Mouse (Mus musculus) mouse embryonic stem cell (cell line): ENCODE data around the gene Fndc3b.

Source experiments
- in situ Hi-C, 2 experiments: fragments of 300-500 bp; cut with MboI; formaldehyde crosslinking; loops; 1 replicate in 1 of 2; 3 replicates in 1 of 2; pipeline ENCODE4 v1.14.3; 2019 to 2020; ENCODE audit warnings: low sequenced_read_pairs in 2 of 2, low pct_unique_long_range_greater_than_20kb in 1 of 2, mixed read lengths in 1 of 2; ENCODE audit not compliant: unreplicated experiment in 1 of 2

Fndc3b gene

GRCm38 (mm10) chr3:27466297-27466901, 244.7 kb downstream of the Fndc3b start:
- in situ Hi-C loops: no loop called here

DNA sequence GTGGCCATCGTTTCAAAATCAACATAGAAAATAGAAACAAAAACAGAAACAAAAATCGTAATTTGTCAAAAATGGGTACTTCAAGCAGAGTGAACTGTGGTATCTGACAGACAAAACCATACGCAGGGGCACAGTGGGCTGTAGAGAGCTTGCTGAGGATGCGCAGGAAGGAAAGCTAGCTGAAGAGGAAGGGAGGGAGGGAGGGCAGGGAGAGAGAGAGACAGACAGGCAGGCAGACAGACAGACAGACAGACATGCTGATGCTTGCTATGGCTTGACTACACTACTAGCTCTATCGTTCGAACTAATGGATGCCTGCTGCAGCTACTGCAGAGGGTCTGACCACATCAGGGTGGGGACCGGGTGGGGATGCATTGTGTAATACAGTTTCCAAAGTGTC, 247.7 kb downstream of the Fndc3b start:
- in situ Hi-C loops: no loop called here

- in situ Hi-C loops: no loop called here
Measured at GRCm38 (mm10) chr3:27462934-27463333, 248.2 kb downstream of the Fndc3b start.

DNA sequence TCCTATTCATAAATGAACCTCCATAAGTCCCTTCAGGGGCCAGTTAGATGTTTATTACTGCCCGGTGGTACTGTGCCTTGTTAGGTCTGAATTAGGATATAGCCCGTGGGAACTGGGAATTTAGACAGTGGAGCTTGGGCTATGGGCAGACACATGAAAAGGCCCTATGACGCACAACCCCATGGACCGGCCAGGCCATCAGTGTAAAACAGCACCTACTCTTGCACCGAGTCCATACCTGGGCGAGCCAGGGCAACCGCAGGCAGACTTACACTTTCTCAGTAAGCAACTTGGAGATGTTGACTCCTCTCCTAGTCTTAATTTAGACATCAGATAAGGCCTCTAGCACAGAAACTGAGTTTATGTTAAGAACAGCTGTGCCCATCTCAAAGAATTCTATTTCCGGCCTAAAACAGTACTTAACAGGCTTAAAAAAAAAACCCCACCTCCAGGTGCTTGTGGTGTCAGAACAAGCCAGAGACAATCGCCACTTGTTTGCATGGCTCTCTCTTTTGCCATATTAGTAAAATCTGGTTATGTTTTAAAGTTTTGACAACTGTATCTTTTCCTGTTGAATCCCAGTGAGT, 248.7 kb downstream of the Fndc3b start:
- in situ Hi-C loops: no loop called here

DNA sequence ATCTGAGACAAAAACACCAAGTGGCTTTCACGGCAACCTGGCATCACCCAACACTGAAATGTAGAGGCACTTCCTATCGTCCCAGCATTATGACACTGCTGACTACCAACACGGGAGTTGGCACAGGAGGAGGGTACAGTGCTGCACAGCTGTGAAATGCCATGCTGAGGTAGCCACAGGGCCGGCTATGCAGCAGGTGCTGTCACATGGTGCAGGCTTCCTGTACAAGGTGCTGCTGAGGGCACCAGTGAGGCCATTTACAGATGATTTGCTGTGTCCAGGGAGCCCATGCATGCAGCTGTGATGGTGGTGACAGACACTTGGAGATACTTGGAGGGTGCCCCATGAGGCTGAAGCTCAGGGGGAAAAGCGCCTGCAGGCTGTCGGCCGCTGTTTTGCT, 249.2 kb downstream of the Fndc3b start:
- in situ Hi-C loops: no loop called here

DNA sequence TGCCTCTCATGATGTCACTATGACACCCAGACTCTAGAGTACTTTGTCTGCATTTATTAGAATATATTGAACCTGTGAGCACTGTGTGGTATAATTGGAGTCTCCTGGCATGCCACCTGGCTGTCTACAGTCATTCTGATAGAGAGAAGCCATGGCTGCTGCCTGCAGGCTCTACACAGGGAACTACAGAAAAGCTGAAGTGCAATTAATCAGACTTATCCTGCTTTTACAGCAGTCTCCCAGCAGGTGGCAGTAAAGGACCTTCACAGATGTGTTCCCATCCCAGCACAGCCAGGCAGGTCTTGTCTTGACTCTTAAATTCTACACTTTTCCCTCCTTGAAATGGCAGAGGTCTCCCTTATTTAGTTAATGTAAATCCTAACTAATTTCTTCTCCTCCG, 250.1 kb downstream of the Fndc3b start:
- in situ Hi-C loops: no loop called here

- in situ Hi-C loops: no loop called here
Measured at GRCm38 (mm10) chr3:27458416-27458815, 252.7 kb downstream of the Fndc3b start.

- in situ Hi-C loops: no loop called here
Measured at GRCm38 (mm10) chr3:27456514-27456913, 254.6 kb downstream of the Fndc3b start.

DNA sequence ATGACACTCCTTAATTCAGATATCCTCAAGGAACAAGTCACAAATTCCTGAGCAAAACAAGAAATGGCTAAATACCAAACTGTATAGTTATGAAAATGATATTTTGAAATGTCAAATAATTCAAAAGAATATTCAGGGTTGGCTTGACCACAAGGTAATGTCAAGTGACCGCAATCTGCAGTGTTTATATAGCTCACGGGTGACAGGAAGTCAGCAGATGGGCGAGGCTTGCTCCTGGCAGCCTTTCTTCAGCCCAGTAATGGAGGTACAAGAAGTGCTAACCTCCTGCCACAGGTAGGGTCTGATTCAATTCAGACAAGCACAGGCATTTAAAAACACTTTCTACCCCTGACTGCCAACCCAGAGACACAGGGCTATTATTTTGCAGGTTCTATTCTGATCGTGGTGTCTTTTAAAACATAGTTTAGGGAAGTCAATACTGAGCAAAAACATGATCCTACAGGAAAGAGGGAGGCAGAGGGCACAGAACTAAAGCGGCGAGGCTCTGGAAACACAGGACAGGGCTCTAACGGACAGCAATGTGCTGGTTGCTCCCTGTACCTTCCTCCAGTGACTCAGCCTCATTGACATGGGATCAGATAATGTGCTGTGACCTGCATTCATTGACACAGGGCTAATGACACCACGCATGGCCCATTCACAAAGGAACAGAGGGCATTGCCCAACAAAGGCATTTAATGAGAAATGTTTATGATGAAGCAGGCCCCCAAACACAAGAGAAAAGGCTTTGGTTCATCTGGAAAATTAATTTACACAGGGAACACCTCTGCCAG, 256.5 kb downstream of the Fndc3b start:
- in situ Hi-C loops: no loop called here

- in situ Hi-C loops: no loop called here
Measured at GRCm38 (mm10) chr3:27453453-27454098, 257.5 kb downstream of the Fndc3b start.

DNA sequence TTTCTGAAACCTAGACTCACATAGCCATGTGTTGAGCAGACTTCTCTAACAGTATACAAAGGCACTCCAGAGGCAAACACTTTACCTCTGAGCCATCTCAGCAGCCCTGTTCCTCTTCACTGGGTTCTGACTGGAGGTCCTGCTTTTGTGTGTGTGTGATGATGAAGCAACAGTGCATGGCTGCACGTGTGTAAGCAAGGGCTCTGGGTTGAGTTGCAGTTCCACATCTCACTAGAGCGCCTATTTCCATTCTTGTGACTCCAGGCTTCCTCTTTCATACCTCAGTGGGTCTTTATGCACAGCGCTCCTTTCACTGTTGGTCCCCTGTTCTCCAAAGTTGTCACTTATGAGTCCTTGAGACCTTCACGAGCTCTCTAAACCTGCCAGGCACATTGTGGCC, 261.7 kb downstream of the Fndc3b start:
- in situ Hi-C loops: no loop called here

- in situ Hi-C loops: no loop called here
Measured at GRCm38 (mm10) chr3:27448367-27448766, 262.7 kb downstream of the Fndc3b start.

- in situ Hi-C loops: no loop called here
Measured at GRCm38 (mm10) chr3:27439704-27440103, 271.4 kb downstream of the Fndc3b start.

GRCm38 (mm10) chr3:27435096-27435620, 275.9 kb downstream of the Fndc3b start:
- in situ Hi-C loops: no loop called here

GRCm38 (mm10) chr3:27432981-27433380, 278.1 kb downstream of the Fndc3b start:
- in situ Hi-C loops: no loop called here

DNA sequence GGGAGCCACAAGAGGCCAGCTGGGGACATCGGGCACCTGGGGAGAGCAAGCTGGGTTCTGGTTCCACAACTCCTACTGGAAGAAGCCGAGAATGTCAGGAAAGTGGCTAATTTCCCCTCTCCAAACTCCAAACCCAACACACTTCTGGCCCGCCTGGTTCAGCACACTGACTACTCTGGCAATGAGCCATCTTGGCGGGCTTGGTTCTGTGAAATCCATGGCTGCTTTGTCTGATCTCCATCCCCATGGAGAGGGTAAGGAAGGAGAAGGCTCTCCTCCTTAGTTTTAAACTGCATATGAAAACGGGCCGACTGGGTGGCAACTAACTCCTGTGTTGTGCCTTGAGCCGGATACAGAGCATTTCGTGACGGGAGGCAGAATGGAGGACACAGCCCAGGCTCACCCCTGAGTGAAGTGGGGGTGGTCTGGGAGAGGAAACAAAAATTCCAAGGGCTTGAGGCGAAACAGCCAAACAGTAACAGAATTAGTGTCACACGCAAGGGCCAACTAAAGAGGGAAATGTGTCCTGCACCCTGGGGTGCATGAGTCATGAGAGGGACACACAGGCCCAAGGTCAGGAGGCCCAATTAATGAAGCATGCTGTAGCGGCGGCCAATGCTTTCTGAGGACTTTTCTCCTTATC, 280.4 kb downstream of the Fndc3b start:
- in situ Hi-C loops: no loop called here

DNA sequence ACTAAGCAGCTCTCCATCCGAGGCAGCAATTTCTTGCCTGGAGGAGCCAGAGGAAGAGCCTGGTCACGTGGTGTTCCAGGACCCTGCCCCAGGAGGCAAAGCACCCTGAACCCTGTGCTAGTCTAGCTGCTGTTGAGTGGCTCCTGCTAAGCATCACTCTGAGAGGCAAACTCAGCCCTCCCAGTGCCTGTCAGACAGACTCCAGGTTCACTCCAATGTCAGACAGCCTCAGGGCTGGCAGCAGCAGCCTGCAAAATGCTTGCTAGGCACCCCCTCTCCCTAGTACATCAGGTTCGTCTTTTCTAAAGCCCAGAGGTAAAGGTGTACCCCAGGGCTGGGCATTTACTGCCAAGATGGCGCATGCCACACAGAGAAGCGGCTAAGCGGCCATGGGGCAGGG, 283.7 kb downstream of the Fndc3b start:
- in situ Hi-C loops: no loop called here

DNA sequence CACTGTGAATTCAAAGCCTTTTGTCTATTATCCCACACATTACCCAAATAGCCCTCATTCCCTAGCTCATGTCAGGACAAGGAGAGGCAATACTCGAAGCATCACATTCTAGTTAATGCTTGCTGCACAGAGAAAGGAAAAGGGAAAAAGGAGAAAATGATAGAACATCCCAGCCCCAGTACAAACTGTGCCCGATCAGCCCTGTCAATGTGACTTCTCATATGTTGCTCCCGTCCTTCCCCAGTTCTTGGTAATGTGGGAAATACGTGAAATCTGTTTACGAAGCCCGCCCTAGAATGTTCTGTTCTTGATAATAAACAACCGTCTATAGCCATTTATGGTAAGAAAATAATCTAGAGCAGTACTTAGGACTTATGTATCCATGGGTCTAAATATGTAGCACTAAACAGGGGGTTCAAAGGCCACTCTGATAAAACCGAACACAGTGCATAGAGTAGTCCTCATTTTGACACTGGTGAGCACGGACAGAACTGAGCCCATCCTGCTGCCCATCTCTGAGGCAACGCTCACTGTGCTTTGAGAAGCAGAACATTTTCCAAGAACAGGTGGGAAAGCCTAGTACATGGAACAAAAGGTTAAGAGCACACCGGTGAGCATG, 286.9 kb downstream of the Fndc3b start:
- in situ Hi-C loops: no loop called here
